Mouse (Mus musculus): ENCODE measurements at regions not wholly inside any gene's neighbourhood (a gene's known extent, or its start where the extent isn't known, plus 50 kb on each side); places are given as distances from the start of the nearest gene placed in this dataset.
A peak's percentile ranks its signal among the peaks of the same experiment; 100 is the strongest.
"Not testable (repeated sequence)": the region's sequence is repeated elsewhere in the genome, so short reads cannot be mapped to it uniquely, and the experiment has no call there.

GRCm38 (mm10) chr6:3319378-3319777 is 80.0 kb downstream of the Samd9l start:
- DNase-seq (ENCODE audit: low spot score in 2 of 2), result no peak

- DNase-seq (ENCODE audit: low spot score in 2 of 2), result peak in 1 of 2 experiments; percentile 24
These were observed 91.7 kb downstream of the Samd9l start for GRCm38 (mm10) chr6:3307598-3308220.

- not testable (repeated sequence) for DNase-seq (ENCODE audit: low spot score in 2 of 2)
These were observed 94.3 kb downstream of the Samd9l start for GRCm38 (mm10) chr6:3304881-3305620.

DNA sequence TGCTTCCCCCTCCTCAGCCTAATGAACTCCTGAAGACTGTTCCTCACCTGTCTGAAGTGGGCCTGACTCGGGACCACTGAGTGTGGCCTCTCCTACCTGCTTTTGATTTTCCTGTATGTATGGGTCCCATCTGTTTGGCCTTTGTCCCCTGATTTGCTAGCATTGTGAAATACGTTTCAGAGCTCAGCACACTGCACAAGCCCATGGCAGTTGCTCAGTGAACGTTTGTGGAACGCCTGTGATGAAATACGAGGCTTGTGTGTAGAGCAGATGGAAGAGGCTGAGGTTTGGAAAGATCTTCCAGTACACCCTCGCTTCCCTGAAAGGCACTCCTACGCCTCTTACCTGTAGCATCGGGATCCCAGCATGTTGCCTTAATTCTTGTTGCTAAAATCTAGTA is 106.1 kb downstream of the Samd9l start:
- not testable (repeated sequence) for DNase-seq (ENCODE audit: low spot score in 2 of 2)

DNA sequence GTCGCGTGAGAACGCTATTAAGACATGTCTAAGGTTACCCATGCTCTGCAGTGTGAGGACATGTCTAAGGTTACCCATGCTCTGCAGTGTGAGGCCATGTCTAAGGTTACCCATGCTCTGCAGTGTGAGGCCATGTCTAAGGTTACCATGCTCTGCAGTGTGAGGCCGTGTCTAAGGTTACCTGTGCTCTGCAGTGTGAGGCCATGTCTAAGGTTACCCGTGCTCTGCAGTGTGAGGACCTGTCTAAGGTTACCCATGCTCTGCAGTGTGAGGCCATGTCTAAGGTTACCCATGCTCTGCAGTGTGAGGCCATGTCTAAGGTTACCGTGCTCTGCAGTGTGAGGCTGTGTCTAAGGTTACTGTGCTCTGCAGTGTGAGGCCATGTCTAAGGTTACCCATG is 107.4 kb downstream of the Samd9l start:
- not testable (repeated sequence) for DNase-seq (ENCODE audit: low spot score in 2 of 2)

- not testable (repeated sequence) for DNase-seq (ENCODE audit: low spot score in 2 of 2)
These were observed 130.6 kb downstream of the Samd9l start for GRCm38 (mm10) chr6:3268726-3269125.

GRCm38 (mm10) chr6:3265477-3265876 is 133.9 kb downstream of the Samd9l start:
- DNase-seq (ENCODE audit: low spot score in 2 of 2), result not testable (repeated sequence)

Data from right cerebral cortex, postnatal 10 days (tissue).